Mouse (Mus musculus) midbrain, embryonic 11.5 days (tissue): ENCODE data around the gene Olfr507. TPM values are rescaled to one million over a fixed set of nuclear protein-coding genes. Genes with fewer than 3 reads are reported as not detected.
"Not testable (repeated sequence)": the region's sequence is repeated elsewhere in the genome, so short reads cannot be mapped to it uniquely, and the experiment has no call there.

ENCODE experiments used
- ATAC-seq: fragments of 200-750 bp; cut with Nextera tagmentation; 2 replicates; pipeline ENCODE4 v1.8.0; 2017; ENCODE audit warnings: moderate TSS enrichment, moderate library complexity; ENCODE audit not compliant: low FRiP score
- DNase-seq: peaks from one replicate; pipeline ENCODE4 v3.0.0; 2015; ENCODE audit warnings: low spot score; ENCODE audit errors: missing footprints
- H3K27ac ChIP-seq: fragments of 300-500 bp; sonication (generic); 2 replicates; pipeline ENCODE4 v1.5.1; 2014; ENCODE audit warnings: low read depth, low read length
- H3K27me3 ChIP-seq: fragments of 300-500 bp; sonication (generic); 2 replicates; pipeline ENCODE4 v1.6.1; 2014; ENCODE audit warnings: mild to moderate bottlenecking, low read length, moderate library complexity, mixed read lengths; ENCODE audit not compliant: control insufficient read depth, insufficient read depth
- H3K36me3 ChIP-seq: fragments of 300-500 bp; sonication (generic); 2 replicates; pipeline ENCODE4 v1.6.1; 2014; ENCODE audit warnings: mild to moderate bottlenecking, low read length, moderate library complexity, mixed read lengths; ENCODE audit not compliant: control insufficient read depth, insufficient read depth
- H3K4me1 ChIP-seq: fragments of 300-500 bp; sonication (generic); 2 replicates; pipeline ENCODE4 v1.6.1; 2014; ENCODE audit warnings: low read length; ENCODE audit not compliant: control insufficient read depth, insufficient read depth
- H3K4me2 ChIP-seq: fragments of 300-500 bp; sonication (generic); 2 replicates; pipeline ENCODE4 v1.6.1; 2014; ENCODE audit warnings: mild to moderate bottlenecking, moderate library complexity
- H3K4me3 ChIP-seq: fragments of 300-500 bp; sonication (generic); 2 replicates; pipeline ENCODE4 v1.5.1; 2014; ENCODE audit warnings: low read depth, low read length
- H3K9ac ChIP-seq: fragments of 300-500 bp; sonication (generic); 2 replicates; pipeline ENCODE4 v1.6.1; 2014; ENCODE audit warnings: low read length
- H3K9me3 ChIP-seq: fragments of 300-500 bp; sonication (generic); 2 replicates; pipeline ENCODE4 v1.6.1; 2016; ENCODE audit warnings: low read length; ENCODE audit not compliant: control insufficient read depth
- WGBS: fragments of 180-500 bp; shearing (Covaris S2); extraction: QIAGEN DNeasy Blood & Tissue Kit; methylation state at CpG from one replicate; pipeline ENCODE4 v1.1.7; 2014; 5-methylcytosine and 5-hydroxymethylcytosine counted together
- polyA plus RNA-seq: library from polyadenylated mRNA; unstranded; fragments of >200 nt; fragmentation: Nextera tagmentation; extraction: Ambion mirVana; gene quantifications from 2 replicates; pipeline ENCODE4 v1.2.1, GENCODE M21; 2014

Olfr507 gene
- not detected in 2 replicates for polyA plus RNA-seq

DNA sequence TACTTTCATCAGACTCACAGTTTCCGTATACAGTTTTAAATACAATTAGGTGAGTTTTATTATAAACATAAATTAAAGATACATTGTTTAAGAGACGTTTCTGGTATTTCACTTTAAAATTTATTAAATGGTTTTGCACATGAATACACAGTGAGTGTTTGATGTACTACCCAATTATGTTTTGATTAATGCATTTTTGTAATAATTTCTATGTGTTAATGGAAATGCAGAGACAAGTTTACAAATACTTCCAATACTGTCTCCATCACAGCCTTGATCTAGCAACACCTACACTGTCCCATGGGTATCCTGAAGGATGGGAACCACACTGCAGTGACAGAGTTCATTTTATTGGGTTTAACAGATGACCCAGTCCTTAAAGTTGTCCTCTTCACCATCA lies at the start of gene Olfr507:
TSS of gene Olfr507 (plus strand) at position 301 of the 400 bp plus-strand sequence.
- Histone ChIP-seq H3K4me3 (no peak within 1 kb of the TSS), H3K9me3 (no peaks in the 10 kb centered on the region), H3K4me2 (no peak within 1 kb of the TSS), H3K27me3 (no peaks in the 10 kb centered on the region), H3K36me3 (no peaks in the 10 kb centered on the region), H3K27ac (no peak within 1 kb of the TSS), H3K9ac (no peak within 1 kb of the TSS), H3K4me1 (no peaks in the 10 kb centered on the region)
- DNase-seq (no peak), ATAC-seq (no peak)
- WGBS: 84% methylated on average over 2 of the region's 2 CpGs

GRCm38 (mm10) chr7:108589797-108590196 lies 31.8 kb upstream of the Olfr507 start:
- H3K27me3 ChIP-seq: no peaks in the 10 kb centered on the region
- no peak; the same call in 1 of the 2 replicates for ATAC-seq
- H3K36me3 ChIP-seq: no peaks in the 10 kb centered on the region
- 92% methylated on average over 1 of the region's 1 CpGs for WGBS
- H3K27ac ChIP-seq: no peak overlapping the region
- H3K9me3 ChIP-seq: no peaks in the 10 kb centered on the region
- no peak overlapping the region for H3K4me2 ChIP-seq
- H3K4me1 ChIP-seq: no peaks in the 10 kb centered on the region
- H3K4me3 ChIP-seq: no peak overlapping the region
- DNase-seq: no peak
- no peak overlapping the region for H3K9ac ChIP-seq

DNA sequence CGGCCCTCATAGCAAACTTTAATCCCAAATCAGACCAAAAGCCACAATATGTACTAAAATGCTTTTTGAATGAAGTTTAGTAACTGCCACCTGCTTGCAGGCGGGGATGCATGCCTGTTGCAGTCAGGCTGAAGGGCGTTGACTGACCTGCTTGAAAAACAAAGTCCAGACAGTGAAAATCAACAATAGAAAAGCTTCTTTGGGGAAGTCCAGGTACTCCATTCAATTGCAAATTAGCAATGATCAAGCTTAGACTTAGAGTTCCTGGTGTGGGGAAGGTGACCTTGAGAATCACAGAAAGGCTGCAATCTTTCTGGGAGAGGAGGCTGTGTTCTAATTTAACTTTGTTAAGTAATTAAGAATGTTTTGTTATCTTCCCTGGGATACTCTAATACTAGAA lies 19.7 kb upstream of the Olfr507 start:
- ATAC-seq, H3K9ac ChIP-seq, H3K4me2 ChIP-seq, H3K27me3 ChIP-seq, H3K4me1 ChIP-seq, H3K36me3 ChIP-seq, H3K4me3 ChIP-seq, H3K27ac ChIP-seq, DNase-seq, H3K9me3 ChIP-seq: not testable (repeated sequence)
- 72% methylated on average over 3 of the region's 3 CpGs for WGBS

GRCm38 (mm10) chr7:108610487-108610886 lies 11.1 kb upstream of the Olfr507 start, which contains the start of gene Olfr506:
Gene Olfr506 (plus strand): TSS chr7:108610787.
- H3K27me3 ChIP-seq: no peaks in the 10 kb centered on the region
- H3K36me3 ChIP-seq: no peaks in the 10 kb centered on the region
- H3K4me3 ChIP-seq: no peak within 1 kb of the TSS
- no peak within 1 kb of the TSS for H3K9ac ChIP-seq
- H3K9me3 ChIP-seq: no peaks in the 10 kb centered on the region
- H3K4me2 ChIP-seq: no peak within 1 kb of the TSS
- DNase-seq: no peak
- no peak within 1 kb of the TSS for H3K27ac ChIP-seq
- ATAC-seq: no peak
- H3K4me1 ChIP-seq: no peaks in the 10 kb centered on the region

DNA sequence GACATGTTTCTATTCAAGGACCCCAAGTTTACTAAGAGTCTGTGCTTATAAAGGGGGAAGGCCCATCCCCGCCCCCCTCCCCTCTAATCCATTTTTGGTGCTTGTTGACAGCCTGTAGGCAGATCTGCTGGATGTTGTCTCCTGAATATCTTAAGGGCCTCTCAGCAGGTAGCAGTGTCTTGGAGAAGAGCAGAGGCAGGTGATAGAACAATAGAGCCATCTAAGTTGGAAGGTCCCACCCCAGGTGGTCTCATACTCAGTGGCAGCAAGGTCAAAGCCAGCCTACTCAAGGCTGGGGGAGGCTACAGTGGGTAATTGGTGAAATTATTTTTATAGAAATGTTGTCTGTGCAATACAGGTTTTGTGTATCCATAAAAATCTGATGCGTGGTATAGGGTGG lies 7.5 kb upstream of the Olfr507 start:
- Histone ChIP-seq H3K9ac (no peak overlapping the region), H3K4me3 (no peak overlapping the region), H3K4me2 (no peak overlapping the region), H3K27ac (no peak overlapping the region), H3K27me3 (no peaks in the 10 kb centered on the region), H3K9me3 (no peaks in the 10 kb centered on the region), H3K36me3 (no peaks in the 10 kb centered on the region), H3K4me1 (no peaks in the 10 kb centered on the region)
- WGBS: 90% methylated on average over 2 of the region's 2 CpGs
- no peak for ATAC-seq
- DNase-seq: no peak

- H3K4me3 ChIP-seq, H3K36me3 ChIP-seq, H3K27ac ChIP-seq, DNase-seq, ATAC-seq, H3K27me3 ChIP-seq, H3K4me1 ChIP-seq, H3K4me2 ChIP-seq, H3K9me3 ChIP-seq, H3K9ac ChIP-seq: not testable (repeated sequence)
- WGBS: 57% methylated on average over 3 of the region's 3 CpGs
Observed at GRCm38 (mm10) chr7:108616781-108617180, 4.8 kb upstream of the Olfr507 start.

- H3K4me1 ChIP-seq: no peaks in the 10 kb centered on the region
- WGBS: 88% methylated on average over 3 of the region's 3 CpGs
- ATAC-seq: no peak
Observed at GRCm38 (mm10) chr7:108629694-108630093, 8.1 kb downstream of the Olfr507 start, which contains the start of gene Olfr508. Gene Olfr508 (plus strand): TSS chr7:108629994.

DNA sequence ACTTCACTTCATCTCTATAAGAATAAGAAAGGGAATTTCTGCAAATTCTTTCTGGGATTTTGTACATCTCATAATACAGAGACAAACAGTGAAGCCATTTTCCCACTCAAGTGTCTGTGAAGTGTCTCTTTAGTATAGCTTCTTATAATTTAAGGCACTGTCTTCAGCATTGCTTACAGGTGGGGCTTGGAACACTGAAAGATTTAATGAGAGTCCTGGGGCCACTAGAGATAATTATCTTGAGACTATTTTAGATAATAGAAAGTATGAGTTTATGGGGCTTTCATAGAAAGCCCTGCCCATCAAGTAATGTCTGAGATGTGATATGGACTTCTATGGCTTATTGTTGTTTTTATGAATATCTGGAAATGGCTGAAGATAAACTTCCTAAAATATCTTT lies 30.2 kb downstream of the Olfr507 start, which contains the start of gene Olfr509:
TSS of gene Olfr509 (minus strand) at position 101 of the 400 bp plus-strand sequence.
- no peak within 1 kb of the TSS for H3K27ac ChIP-seq
- ATAC-seq: no peak
- no peaks in the 10 kb centered on the region for H3K36me3 ChIP-seq

More at GRCm38 (mm10) chr7:108629694-108630093, 8.1 kb downstream of the Olfr507 start, which contains the start of gene Olfr508:
- H3K27ac ChIP-seq: no peak within 1 kb of the TSS
- H3K36me3 ChIP-seq: no peaks in the 10 kb centered on the region
- no peaks in the 10 kb centered on the region for H3K9me3 ChIP-seq
- no peak within 1 kb of the TSS for H3K4me3 ChIP-seq
- no peak for DNase-seq
- H3K27me3 ChIP-seq: no peaks in the 10 kb centered on the region
- H3K9ac ChIP-seq: no peak within 1 kb of the TSS
- no peak within 1 kb of the TSS for H3K4me2 ChIP-seq

DNA sequence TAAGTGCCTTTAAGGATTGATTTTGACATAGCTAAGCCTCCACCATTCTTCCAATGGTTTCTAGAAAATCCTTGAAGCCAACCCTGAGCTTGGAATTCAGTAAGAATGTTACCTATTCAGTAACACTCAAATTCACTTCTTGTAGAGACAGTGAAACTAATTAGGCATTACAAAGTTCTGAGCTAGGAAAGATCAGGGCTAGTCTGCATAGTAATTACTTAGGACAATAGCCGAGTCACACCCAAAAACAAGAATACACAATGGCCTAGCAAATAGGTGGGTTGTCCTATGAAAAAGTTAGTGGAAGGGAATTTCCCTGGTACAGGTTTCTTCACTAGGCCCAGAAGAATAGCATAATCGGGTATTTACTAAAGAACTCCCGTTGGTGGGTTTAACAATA lies 40.8 kb downstream of the Olfr507 start:
- ATAC-seq (no peak), DNase-seq (no peak)
- Histone ChIP-seq H3K36me3 (no peaks in the 10 kb centered on the region), H3K4me1 (no peaks in the 10 kb centered on the region), H3K4me3 (no peak overlapping the region), H3K9ac (no peak overlapping the region), H3K27me3 (no peaks in the 10 kb centered on the region), H3K27ac (no peak overlapping the region), H3K4me2 (no peak overlapping the region), H3K9me3 (no peaks in the 10 kb centered on the region)
- WGBS: 80% methylated on average over 3 of the region's 3 CpGs

More for the DNA sequence above, 30.2 kb downstream of the Olfr507 start, which contains the start of gene Olfr509:
- H3K27me3 ChIP-seq: no peaks in the 10 kb centered on the region
- H3K4me3 ChIP-seq: no peak within 1 kb of the TSS
- no peaks in the 10 kb centered on the region for H3K9me3 ChIP-seq
- H3K4me1 ChIP-seq: no peaks in the 10 kb centered on the region
- H3K9ac ChIP-seq: no peak within 1 kb of the TSS
- no peak for DNase-seq
- H3K4me2 ChIP-seq: no peak within 1 kb of the TSS
